ENCODE assay signal across 7 mouse cellular contexts in the genomic region with DNA sequence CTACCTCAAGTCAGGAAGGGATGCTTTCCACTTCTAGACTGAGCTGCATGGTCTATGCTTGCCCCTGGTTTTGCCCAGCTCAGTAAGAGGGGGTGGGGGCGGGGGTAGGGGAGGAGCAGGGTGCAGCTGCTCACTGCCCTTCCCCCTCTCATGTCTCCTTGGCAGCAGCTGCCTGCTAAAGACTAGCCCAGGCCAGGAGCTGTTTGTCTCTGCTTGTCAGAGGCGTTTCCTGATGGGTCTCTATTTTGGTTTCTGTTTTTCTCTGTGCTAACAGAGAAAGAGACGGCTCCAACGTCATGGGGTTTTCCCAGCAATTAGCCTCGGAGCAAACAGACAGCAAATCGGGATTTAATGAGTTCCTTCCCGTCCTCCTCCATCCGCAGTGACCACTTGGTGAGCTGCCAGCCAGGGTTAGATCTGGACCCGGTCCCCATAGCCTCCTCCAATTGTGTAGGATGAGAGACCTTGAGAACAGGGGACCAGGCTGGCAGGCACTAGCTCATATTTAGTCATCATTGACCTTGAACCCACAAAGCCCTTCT.
DNase-seq lines count a peak whose midpoint lies in the region; ATAC-seq and TF ChIP-seq lines count a peak whose summit lies in the region.

No protein-coding gene starts in this region.

- no peaks in the 10 kb centered on the region for H3K9me3 ChIP-seq in limb, embryonic 14.5 days (ENCODE audit: control insufficient read depth, low read length)
- no peaks in the 10 kb centered on the region for H3K9me3 ChIP-seq in midbrain, embryonic 14.5 days (ENCODE audit: control insufficient read depth, low read length)

- no peak for TF ChIP-seq CTCF in kidney, adult 2 months (conservative IDR thresholded peaks at IDR 0.05; ENCODE audit: insufficient read depth, insufficient read length, low read depth, low read length)
- no peak for TF ChIP-seq CTCF in spleen, adult 2 months (IDR thresholded peaks at IDR 0.05; ENCODE audit: extremely low read depth, insufficient read depth, insufficient read length, insufficient replicate concordance)

- no peaks in the 10 kb centered on the region for H3K27me3 ChIP-seq in kidney, adult 2 months (replicated peaks; ENCODE audit: control insufficient read depth, insufficient read depth, low read length)
- H3K27me3 ChIP-seq in limb, embryonic 14.5 days (ENCODE audit: control insufficient read depth, insufficient read depth, low read length): no peaks in the 10 kb centered on the region
- no peaks in the 10 kb centered on the region for H3K27me3 ChIP-seq in midbrain, embryonic 14.5 days (ENCODE audit: control insufficient read depth, insufficient read depth, low read length)
- H3K27me3 ChIP-seq in spleen, adult 2 months (ENCODE audit: control insufficient read depth, insufficient read depth, low read length): no peaks in the 10 kb centered on the region

- ATAC-seq in limb, embryonic 14.5 days (ENCODE audit: low FRiP score, low read depth): peak; percentile 90
- ATAC-seq in midbrain, embryonic 14.5 days (ENCODE audit: low FRiP score, low TSS enrichment): peak; percentile 77; the same call in 1 of the 2 replicates

- no peaks in the 10 kb centered on the region for H3K36me3 ChIP-seq in kidney, adult 2 months (ENCODE audit: control insufficient read depth, insufficient read depth, low read length)
- H3K36me3 ChIP-seq in limb, embryonic 14.5 days (ENCODE audit: control insufficient read depth, insufficient read depth, low read length): no peaks in the 10 kb centered on the region
- H3K36me3 ChIP-seq in midbrain, embryonic 14.5 days (ENCODE audit: control insufficient read depth, insufficient read depth, low read length): no peaks in the 10 kb centered on the region
- H3K36me3 ChIP-seq in spleen, adult 2 months (ENCODE audit: control insufficient read depth, insufficient read depth, low read length): peaks cover 13% of the 10 kb centered on the region

- H3K4me1 ChIP-seq in kidney, adult 2 months (ENCODE audit: control insufficient read depth, insufficient read depth, low read length): peaks cover 12% of the 10 kb centered on the region
- H3K4me1 ChIP-seq in limb, embryonic 14.5 days (ENCODE audit: control insufficient read depth, insufficient read depth, low read length): peaks cover 14% of the 10 kb centered on the region
- peaks cover 23% of the 10 kb centered on the region for H3K4me1 ChIP-seq in midbrain, embryonic 14.5 days (ENCODE audit: control insufficient read depth, insufficient read depth, low read length)
- peaks cover 38% of the 10 kb centered on the region; the same call in 1 of the 2 replicates for H3K4me1 ChIP-seq in spleen, adult 2 months (ENCODE audit: control insufficient read depth, insufficient read depth, insufficient read length)

- H3K9ac ChIP-seq in limb, embryonic 14.5 days (ENCODE audit: low read depth, low read length, severe bottlenecking): 0 out of 2 replicates have a peak overlapping the region, but pooled peaks have one; percentile 5
- 0 out of 2 replicates have a peak overlapping the region, but pooled peaks have one; percentile 10 for H3K9ac ChIP-seq in midbrain, embryonic 14.5 days (replicated peaks; ENCODE audit: low read length)

- H3K4me2 ChIP-seq in limb, embryonic 14.5 days (replicated peaks; ENCODE audit: low read depth, low read length, severe bottlenecking): peak overlapping the region; percentile 25; the same call in 1 of the 2 replicates
- 0 out of 2 replicates have a peak overlapping the region, but pooled peaks have one; percentile 4 for H3K4me2 ChIP-seq in midbrain, embryonic 14.5 days (ENCODE audit: low read length)

- no peak overlapping the region for H3K4me3 ChIP-seq in kidney, adult 2 months (ENCODE audit: insufficient read depth, low read depth, low read length)
- H3K4me3 ChIP-seq in limb, embryonic 14.5 days (replicated peaks; ENCODE audit: low read length): no peak overlapping the region
- no peak overlapping the region for H3K4me3 ChIP-seq in midbrain, embryonic 14.5 days (replicated peaks; ENCODE audit: low read depth, low read length)
- H3K4me3 ChIP-seq in spleen, adult 2 months (ENCODE audit: extremely low read depth, insufficient read depth, insufficient read length): peak overlapping the region; percentile 20; the same call in 1 of the 2 replicates

- TF ChIP-seq POLR2A in kidney, adult 2 months (IDR thresholded peaks at IDR 0.05; ENCODE audit: low read depth, low read length): no peak
- TF ChIP-seq POLR2A in limb, embryonic 14.5 days (IDR thresholded peaks at IDR 0.05; ENCODE audit: borderline replicate concordance, extremely low read depth, insufficient read depth, insufficient read length): no peak
- TF ChIP-seq POLR2A in spleen, adult 2 months (IDR thresholded peaks at IDR 0.05; ENCODE audit: low read depth, low read length): peak; percentile 6; the same call in 1 of the 2 replicates

- DNase-seq in adrenal gland, adult 18-20 months (ENCODE audit: low spot score in 2 of 2): peak; percentile 63 to 66
- DNase-seq in embryo, embryonic 10.5 days (ENCODE audit: low spot score): peak; percentile 67
- DNase-seq in heart, adult 8-10 months (ENCODE audit: low spot score): peak; percentile 92
- DNase-seq in kidney, adult 2 months: peak; percentile 92
- peak; percentile 79 for DNase-seq in limb, embryonic 14.5 days (ENCODE audit: low spot score)
- peak; percentile 72 for DNase-seq in midbrain, embryonic 14.5 days
- DNase-seq in spleen, adult 2 months (ENCODE audit: low read depth in 1 of 2, low spot score in 2 of 2): peak; percentile 55 to 69

- 8% methylated on average over 9 of the region's 9 CpGs for WGBS in kidney, adult 2 months
- WGBS in limb, embryonic 14.5 days: under 1% methylated on average over 8 of the region's 9 CpGs
- 2% methylated on average over 9 of the region's 9 CpGs for whole genome bisulfite sequencing in midbrain, embryonic 14.5 days
- WGBS in spleen, adult 2 months: 0% methylated on average over 9 of the region's 9 CpGs

- H3K27ac ChIP-seq in kidney, adult 2 months (ENCODE audit: insufficient read depth, low read depth, low read length): peak overlapping the region; percentile 86
- peak overlapping the region; percentile 55; the same call in 1 of the 2 replicates for H3K27ac ChIP-seq in limb, embryonic 14.5 days (replicated peaks; ENCODE audit: low read depth, low read length)
- peak overlapping the region; percentile 53 for H3K27ac ChIP-seq in midbrain, embryonic 14.5 days (replicated peaks; ENCODE audit: low read depth, low read length)
- H3K27ac ChIP-seq in spleen, adult 2 months (ENCODE audit: insufficient read depth, low read length): peak overlapping the region; percentile 94
